Mouse (Mus musculus) intestine, embryonic 14.5 days (tissue): ENCODE results near the gene Prdm12. TPM values are rescaled to one million over a fixed set of nuclear protein-coding genes. Genes with fewer than 3 reads are reported as not detected.

Experiments
- ATAC-seq: fragments of 200-750 bp; cut with Nextera tagmentation; replicated peaks from 2 replicates; pipeline ENCODE4 v1.8.0; 2017; ENCODE audit warnings: low read depth, moderate number of reproducible peaks, moderate TSS enrichment, moderate library complexity; ENCODE audit not compliant: low FRiP score, low TSS enrichment
- DNase-seq: peaks from one replicate; pipeline ENCODE4 v3.0.0-alpha.2; 2018; ENCODE audit warnings: low spot score
- H3K27ac ChIP-seq: fragments of 300-500 bp; sonication (generic); 2 replicates; pipeline ENCODE4 v1.5.1; 2014; ENCODE audit warnings: low read depth, mild to moderate bottlenecking, control low read depth
- H3K27me3 ChIP-seq: fragments of 300-500 bp; sonication (generic); replicated peaks from 2 replicates; pipeline ENCODE4 v1.6.1; 2014; ENCODE audit warnings: low read length, control low read depth; ENCODE audit not compliant: control insufficient read depth, insufficient read depth
- H3K36me3 ChIP-seq: fragments of 300-500 bp; sonication (generic); 2 replicates; pipeline ENCODE4 v1.6.1; 2014; ENCODE audit warnings: low read length, control low read depth; ENCODE audit not compliant: control insufficient read depth, insufficient read depth
- H3K4me1 ChIP-seq: fragments of 300-500 bp; sonication (generic); replicated peaks from 2 replicates; pipeline ENCODE4 v1.6.1; 2014; ENCODE audit warnings: low read length, control low read depth, mixed read lengths; ENCODE audit not compliant: control insufficient read depth, insufficient read depth
- H3K4me2 ChIP-seq: fragments of 300-500 bp; sonication (generic); 2 replicates; pipeline ENCODE4 v1.6.1; 2014; ENCODE audit warnings: low read length
- H3K4me3 ChIP-seq: fragments of 300-500 bp; sonication (generic); 2 replicates; pipeline ENCODE4 v1.5.1; 2014; ENCODE audit warnings: low read depth, low read length, control low read depth, mixed read lengths
- H3K9ac ChIP-seq: fragments of 300-500 bp; sonication (generic); 2 replicates; pipeline ENCODE4 v1.6.1; 2014; ENCODE audit warnings: mild to moderate bottlenecking, low read length
- H3K9me3 ChIP-seq: fragments of 300-500 bp; sonication (generic); 2 replicates; pipeline ENCODE4 v1.6.1; 2016; ENCODE audit warnings: low read length, control low read depth; ENCODE audit not compliant: control insufficient read depth
- WGBS: fragments of 180-500 bp; shearing (Covaris S2); extraction: QIAGEN DNeasy Blood & Tissue Kit; methylation state at CpG from one replicate; pipeline ENCODE4 v1.1.7; 2014; 5-methylcytosine and 5-hydroxymethylcytosine counted together
- polyA plus RNA-seq: library from polyadenylated mRNA; unstranded; fragments of >200 nt; fragmentation: Nextera tagmentation; extraction: Ambion mirVana; gene quantifications from 2 replicates; pipeline ENCODE4 v1.2.1, GENCODE M21; 2014

The Prdm12 gene
- polyA plus RNA-seq, 1 experiment from 2014 or later, result not detected

DNA sequence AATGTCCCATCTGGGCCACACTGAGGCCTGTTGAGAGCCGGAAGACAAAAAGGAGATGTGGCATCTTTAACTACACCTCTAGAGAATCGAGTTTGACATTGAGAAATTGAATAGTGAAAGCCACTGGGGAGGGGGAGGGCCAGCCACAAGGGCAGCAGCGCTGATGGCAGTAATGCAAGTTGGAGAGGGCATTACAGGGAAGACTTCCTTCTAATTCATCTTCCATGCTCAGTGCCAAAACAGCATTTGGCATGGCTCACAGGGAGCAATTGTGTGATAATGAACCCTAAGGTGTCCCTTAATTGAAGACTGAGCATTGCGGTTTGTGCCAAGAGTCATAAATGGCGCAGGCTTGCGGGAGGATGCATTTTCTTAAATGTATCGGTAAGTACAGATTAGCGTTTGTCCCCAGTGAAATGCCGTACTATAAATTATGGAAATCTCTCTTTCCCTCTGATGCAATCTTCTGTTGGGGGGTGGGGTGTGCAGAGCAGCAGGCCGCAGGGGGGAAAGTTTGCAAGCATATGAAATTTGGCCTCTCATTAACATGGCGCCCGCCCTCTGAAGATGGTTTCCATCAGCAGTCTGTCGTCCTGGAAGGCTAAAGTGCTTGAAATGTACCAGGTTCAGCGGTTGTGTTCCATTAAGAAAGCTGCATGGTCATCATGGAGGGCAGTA is 21.2 kb upstream of the Prdm12 start:
- Histone ChIP-seq H3K9me3 (no peaks in the 10 kb centered on the region), H3K27me3 (no peaks in the 10 kb centered on the region), H3K27ac (no peak overlapping the region), H3K36me3 (peaks cover 40% of the 10 kb centered on the region), H3K4me2 (no peak overlapping the region), H3K4me1 (no peaks in the 10 kb centered on the region), H3K4me3 (no peak overlapping the region), H3K9ac (no peak overlapping the region)
- DNase-seq, result no peak
- 84% methylated on average over 14 of the region's 14 CpGs for WGBS
- no peak for ATAC-seq

DNA sequence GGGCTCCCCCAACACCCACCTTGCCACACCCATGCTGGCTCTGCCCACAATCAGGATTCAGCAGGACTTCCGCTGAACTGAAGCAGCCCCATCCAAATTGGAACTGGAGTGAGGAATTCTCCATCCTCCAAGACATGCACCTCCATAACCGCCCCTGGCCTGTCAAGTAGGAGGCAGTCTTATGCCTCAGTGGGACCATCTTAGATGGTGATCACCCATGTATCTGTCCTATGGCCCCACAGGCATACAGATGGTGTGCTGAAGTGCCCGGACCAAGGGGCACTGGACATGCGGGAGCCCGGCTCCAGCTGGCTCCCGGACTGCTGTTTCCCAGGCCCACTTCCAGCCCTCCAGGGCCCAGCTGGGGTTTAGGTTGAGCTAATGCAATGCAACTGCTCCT is 20.6 kb upstream of the Prdm12 start:
- H3K27ac ChIP-seq, result no peak overlapping the region
- DNase-seq, result no peak
- no peaks in the 10 kb centered on the region for H3K9me3 ChIP-seq
- no peaks in the 10 kb centered on the region for H3K27me3 ChIP-seq
- no peak for ATAC-seq
- no peak overlapping the region for H3K4me2 ChIP-seq
- H3K36me3 ChIP-seq, result peaks cover 34% of the 10 kb centered on the region
- H3K4me3 ChIP-seq, result no peak overlapping the region
- no peaks in the 10 kb centered on the region for H3K4me1 ChIP-seq
- WGBS, result 92% methylated on average over 6 of the region's 6 CpGs
- no peak overlapping the region for H3K9ac ChIP-seq

DNA sequence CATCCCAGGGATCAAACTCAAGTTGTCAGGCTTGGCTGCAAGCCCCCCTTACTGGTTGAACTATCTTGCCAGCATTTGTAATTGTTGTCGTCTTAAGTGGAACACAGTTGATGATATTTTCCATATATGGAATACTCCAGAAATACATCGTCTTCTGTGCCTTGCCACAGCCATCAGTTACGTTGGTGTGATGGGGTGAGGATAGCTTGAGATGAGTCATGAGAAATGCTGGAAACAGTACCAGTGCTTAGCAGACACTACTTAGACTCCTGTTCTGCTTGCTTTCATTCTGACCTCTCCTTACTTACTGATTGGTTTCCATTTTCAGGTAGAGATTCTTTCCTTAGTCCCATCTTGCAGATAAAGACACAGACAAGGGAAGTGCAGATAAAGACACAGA is 6.3 kb upstream of the Prdm12 start:
- Histone ChIP-seq H3K9ac (no peak overlapping the region), H3K36me3 (no peaks in the 10 kb centered on the region), H3K4me3 (no peak overlapping the region), H3K27ac (no peak overlapping the region), H3K4me2 (no peak overlapping the region), H3K4me1 (peaks cover 15% of the 10 kb centered on the region), H3K9me3 (no peaks in the 10 kb centered on the region), H3K27me3 (peaks cover 72% of the 10 kb centered on the region)
- DNase-seq (no peak), ATAC-seq (no peak)
- WGBS, result 54% methylated on average over 3 of the region's 3 CpGs

DNA sequence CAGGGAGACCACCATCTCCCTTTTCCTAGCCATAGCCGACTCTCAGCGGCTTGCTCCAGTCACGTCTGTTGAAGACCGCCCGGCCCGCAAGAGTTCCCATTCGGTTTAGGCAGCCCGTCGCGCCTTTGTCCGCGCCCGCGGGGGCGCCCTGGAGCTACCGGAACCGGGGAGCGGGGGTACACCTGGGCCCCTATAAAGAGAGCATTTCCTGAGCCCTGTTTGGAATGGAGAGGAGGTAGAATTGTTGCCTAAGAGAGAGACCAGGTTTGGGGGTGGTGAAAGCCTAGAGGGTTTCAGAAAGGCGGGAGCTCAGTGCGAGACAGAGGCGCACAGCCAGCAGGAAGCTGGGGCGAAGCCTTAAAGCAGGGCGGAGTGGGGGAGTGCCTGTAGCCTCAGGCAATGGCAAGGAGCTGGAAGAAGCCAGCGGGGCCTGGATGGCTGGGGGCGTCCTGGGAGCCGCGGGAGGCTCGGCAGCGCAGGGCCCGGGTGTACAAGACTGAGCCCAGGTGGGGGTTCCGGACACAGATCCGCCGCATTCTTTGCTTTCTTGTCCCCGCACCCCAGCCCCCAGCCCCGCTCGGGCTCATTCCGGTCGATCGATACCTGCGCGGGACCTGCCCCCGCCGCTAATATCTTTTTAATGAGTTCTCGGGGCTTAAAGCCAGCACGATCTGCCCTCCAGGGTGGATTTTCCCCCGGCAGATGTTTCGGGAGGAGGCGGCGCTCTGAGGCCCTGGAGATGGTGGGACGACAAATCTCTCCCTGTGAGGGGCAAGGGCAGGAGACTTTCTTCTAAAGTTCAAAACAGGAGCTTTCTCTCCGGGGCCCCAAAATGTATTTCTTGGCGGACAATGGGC is 4.3 kb upstream of the Prdm12 start:
- no peak for ATAC-seq
- Histone ChIP-seq H3K4me1 (peaks cover 15% of the 10 kb centered on the region), H3K27ac (no peak overlapping the region), H3K4me3 (peak overlapping the region; percentile 16; the same call in 1 of the 2 replicates), H3K36me3 (no peaks in the 10 kb centered on the region), H3K9ac (no peak overlapping the region), H3K4me2 (peak overlapping the region; percentile 30), H3K9me3 (no peaks in the 10 kb centered on the region), H3K27me3 (peaks cover 92% of the 10 kb centered on the region)
- 2% methylated on average over 46 of the region's 52 CpGs for WGBS
- peak; percentile 70 for DNase-seq

DNA sequence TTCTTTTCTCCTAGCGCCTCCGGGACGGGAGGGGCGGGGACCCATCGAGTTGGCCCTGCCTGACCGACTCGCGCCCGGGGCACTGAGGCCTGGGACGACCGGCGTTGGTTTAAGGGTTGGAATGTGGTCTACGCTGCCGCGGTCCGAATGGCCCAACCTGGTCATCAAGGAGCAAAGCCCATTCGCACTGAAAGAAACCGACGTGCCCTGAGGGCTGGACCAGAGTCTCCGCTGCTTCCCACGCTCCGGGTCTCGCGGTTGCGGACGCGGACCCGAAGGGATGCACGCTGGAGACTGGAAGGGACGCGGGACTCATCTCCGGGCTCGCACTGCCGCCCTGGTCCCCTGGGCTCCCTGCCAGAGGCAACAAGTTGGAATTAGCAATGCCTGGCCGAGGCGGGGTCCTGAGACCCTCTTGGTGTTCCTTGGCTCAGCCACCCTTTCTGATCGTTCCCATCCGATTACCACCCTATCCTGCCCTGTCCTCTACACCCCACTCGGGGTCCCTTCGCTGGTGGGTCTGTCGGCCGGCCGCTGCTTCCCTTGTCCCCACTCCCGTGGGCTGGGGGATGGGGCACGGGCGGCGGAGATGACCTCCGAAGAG is 3.6 kb upstream of the Prdm12 start:
- peak overlapping the region; percentile 30 for H3K4me2 ChIP-seq
- H3K27me3 ChIP-seq, result peaks cover 99% of the 10 kb centered on the region
- H3K4me3 ChIP-seq, result peak overlapping the region; percentile 16; the same call in 1 of the 2 replicates
- H3K4me1 ChIP-seq, result peaks cover 15% of the 10 kb centered on the region
- 1% methylated on average over 48 of the region's 48 CpGs for WGBS
- H3K9me3 ChIP-seq, result no peaks in the 10 kb centered on the region
- ATAC-seq (0 out of 2 replicates have a peak, but pooled peaks have one; percentile 16), DNase-seq (peak; percentile 74)
- no peaks in the 10 kb centered on the region for H3K36me3 ChIP-seq
- H3K27ac ChIP-seq, result no peak overlapping the region
- no peak overlapping the region for H3K9ac ChIP-seq

DNA sequence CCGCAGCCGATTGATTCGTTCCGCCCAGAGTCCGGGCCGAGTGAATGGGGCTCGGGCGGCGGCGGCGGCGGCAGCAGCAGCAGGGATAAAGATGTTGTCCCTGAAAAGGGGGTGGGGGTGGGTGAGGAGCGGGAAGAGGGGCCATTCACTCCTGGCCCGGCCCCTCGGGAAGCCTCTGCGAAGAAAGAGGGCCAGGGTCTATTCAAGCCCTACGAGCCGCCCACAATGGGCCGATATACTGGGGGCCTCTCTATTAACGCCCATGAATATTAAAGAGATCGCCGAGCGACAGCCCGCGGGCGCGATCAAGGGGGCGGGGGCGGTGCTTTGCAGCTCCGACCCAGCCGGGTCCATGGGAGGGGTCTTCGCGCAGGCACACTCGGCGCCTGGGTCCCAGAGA is 3.1 kb upstream of the Prdm12 start:
- under 1% methylated on average over 34 of the region's 35 CpGs for WGBS
- Histone ChIP-seq H3K4me1 (peaks cover 15% of the 10 kb centered on the region), H3K4me3 (peak overlapping the region; percentile 16; the same call in 1 of the 2 replicates), H3K27me3 (peaks cover 100% of the 10 kb centered on the region), H3K4me2 (peak overlapping the region; percentile 30), H3K36me3 (no peaks in the 10 kb centered on the region), H3K9me3 (no peaks in the 10 kb centered on the region), H3K27ac (no peak overlapping the region), H3K9ac (no peak overlapping the region)
- ATAC-seq, result no peak
- peak; percentile 66 for DNase-seq

DNA sequence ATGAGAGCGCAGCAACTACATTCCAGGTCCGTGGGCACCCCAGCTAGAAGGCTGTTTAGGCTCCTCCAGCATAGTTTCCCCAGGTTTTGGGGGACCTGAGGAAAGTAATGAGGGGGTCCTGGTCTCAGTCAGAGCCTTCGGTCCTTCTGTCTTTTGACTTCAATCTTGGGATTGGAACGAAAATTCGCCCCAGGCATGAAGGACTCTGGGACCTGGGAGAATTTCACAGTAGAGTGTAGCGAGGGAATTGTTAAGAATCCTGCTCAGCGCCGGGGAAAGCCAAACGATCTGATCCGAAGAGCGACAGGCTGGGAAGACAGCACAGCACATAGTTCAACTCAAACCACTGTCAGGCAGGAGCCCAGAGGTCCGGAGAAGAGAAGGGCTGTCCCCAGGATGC is 2.5 kb upstream of the Prdm12 start:
- no peak for ATAC-seq
- H3K4me2 ChIP-seq, result no peak overlapping the region
- H3K9ac ChIP-seq, result no peak overlapping the region

DNA sequence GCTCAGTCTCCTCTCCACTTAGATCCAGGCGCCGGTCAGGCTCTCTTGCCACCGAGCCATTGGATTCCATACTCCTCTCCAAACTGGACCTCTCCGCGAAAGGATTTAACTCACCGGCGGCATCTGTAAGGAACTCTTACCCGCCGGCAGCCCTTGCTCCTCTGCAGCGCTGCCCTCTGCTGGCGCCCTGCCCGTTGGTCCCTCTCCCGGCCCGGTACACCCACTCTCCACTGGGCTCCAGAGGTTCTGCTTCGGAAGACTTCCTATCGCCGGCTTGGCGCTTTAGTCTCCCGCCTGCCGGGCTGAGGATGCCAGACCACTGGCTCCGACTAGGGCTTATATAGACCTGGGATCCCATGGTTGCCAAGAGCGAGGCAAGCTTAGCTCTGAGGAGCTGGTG is 2.0 kb upstream of the Prdm12 start:
- Histone ChIP-seq H3K4me2 (no peak overlapping the region), H3K9ac (no peak overlapping the region), H3K9me3 (no peaks in the 10 kb centered on the region), H3K36me3 (no peaks in the 10 kb centered on the region), H3K4me3 (no peak overlapping the region), H3K27ac (no peak overlapping the region), H3K27me3 (peaks cover 100% of the 10 kb centered on the region), H3K4me1 (peaks cover 15% of the 10 kb centered on the region)
- WGBS, result under 1% methylated on average over 22 of the region's 22 CpGs
- no peak for ATAC-seq
- peak; percentile 81 for DNase-seq

More for the DNA sequence above, 2.5 kb upstream of the Prdm12 start:
- Histone ChIP-seq H3K9me3 (no peaks in the 10 kb centered on the region), H3K27ac (no peak overlapping the region), H3K36me3 (no peaks in the 10 kb centered on the region), H3K4me1 (peaks cover 15% of the 10 kb centered on the region), H3K27me3 (peaks cover 100% of the 10 kb centered on the region), H3K4me3 (no peak overlapping the region)
- DNase-seq, result no peak
- 2% methylated on average over 12 of the region's 12 CpGs for whole genome bisulfite sequencing
